Mouse (Mus musculus) bone marrow, adult 2 months (tissue): ENCODE data around the gene Cmtm2a.

ENCODE experiments used
- CTCF ChIP-seq: fragments of 200-500 bp; IDR thresholded peaks from 2 replicates; pipeline ENCODE4 v1.5.1; 2011; ENCODE audit warnings: low read length, control low read depth; ENCODE audit not compliant: control insufficient read depth, insufficient read depth
- POLR2A ChIP-seq: fragments of 200-500 bp; IDR thresholded peaks from 2 replicates; pipeline ENCODE4 v1.6.1; 2011; ENCODE audit warnings: low read depth, mild to moderate bottlenecking, control low read depth, low read length, borderline replicate concordance; ENCODE audit not compliant: control insufficient read depth

- TF ChIP-seq CTCF (no peak), POLR2A (no peak)
Observed at GRCm38 (mm10) chr8:104239418-104239861, 53.5 kb downstream of the Cmtm2a start.
